Mouse (Mus musculus) liver, adult 2 months (tissue): ENCODE data around the gene Rpl10a.
"Not testable (repeated sequence)": the region's sequence is repeated elsewhere in the genome, so short reads cannot be mapped to it uniquely, and the experiment has no call there.

Experiments used
- CTCF ChIP-seq: fragments of 200-500 bp; IDR thresholded peaks from 2 replicates; pipeline ENCODE4 v1.5.1; 2011; ENCODE audit warnings: low read depth, low read length, control low read depth
- POLR2A ChIP-seq: fragments of 200-500 bp; IDR thresholded peaks from 2 replicates; pipeline ENCODE4 v1.6.1; 2011; ENCODE audit warnings: low read length, control low read depth; ENCODE audit not compliant: insufficient read depth; ENCODE audit errors: extremely low read depth

GRCm38 (mm10) chr17:28330590-28330989, 2.3 kb downstream of the Rpl10a start:
- not testable (repeated sequence) for TF ChIP-seq POLR2A, CTCF
